Mouse (Mus musculus) brain, adult 2 months (tissue): ENCODE data around the gene Gpr132.
A peak's percentile ranks its signal among the peaks of the same experiment; 100 is the strongest.

Experiments used
- DNase-seq: peaks from one replicate; pipeline ENCODE4 v3.0.0; 2011; ENCODE audit warnings: low read depth, low spot score

The Gpr132 gene

DNA sequence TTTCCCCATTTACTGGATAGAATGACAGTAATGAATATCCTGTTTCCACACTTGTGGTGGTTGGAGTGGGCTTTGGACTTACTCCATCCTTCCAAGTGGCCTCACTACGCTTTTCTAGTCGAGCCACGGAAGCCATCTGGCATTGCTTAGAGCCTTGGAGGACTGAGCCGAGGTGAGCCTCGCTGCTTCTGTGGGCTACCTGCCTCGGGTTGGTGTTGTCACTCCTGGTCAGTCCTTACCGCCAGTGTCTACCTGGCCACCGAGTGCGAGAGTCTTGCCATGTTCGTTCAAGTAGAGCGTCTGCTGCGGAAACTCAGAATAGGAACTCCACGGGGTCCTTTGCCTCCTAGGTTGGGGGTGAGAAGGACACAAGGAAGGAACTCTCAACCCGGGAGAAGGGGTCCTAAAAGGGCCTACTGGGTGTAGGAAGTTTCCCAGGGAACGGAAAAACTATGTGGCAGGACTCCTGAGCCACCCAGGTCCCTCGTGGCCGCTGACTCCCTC, 9.1 kb upstream of the Gpr132 start:
- DNase-seq: no peak

DNA sequence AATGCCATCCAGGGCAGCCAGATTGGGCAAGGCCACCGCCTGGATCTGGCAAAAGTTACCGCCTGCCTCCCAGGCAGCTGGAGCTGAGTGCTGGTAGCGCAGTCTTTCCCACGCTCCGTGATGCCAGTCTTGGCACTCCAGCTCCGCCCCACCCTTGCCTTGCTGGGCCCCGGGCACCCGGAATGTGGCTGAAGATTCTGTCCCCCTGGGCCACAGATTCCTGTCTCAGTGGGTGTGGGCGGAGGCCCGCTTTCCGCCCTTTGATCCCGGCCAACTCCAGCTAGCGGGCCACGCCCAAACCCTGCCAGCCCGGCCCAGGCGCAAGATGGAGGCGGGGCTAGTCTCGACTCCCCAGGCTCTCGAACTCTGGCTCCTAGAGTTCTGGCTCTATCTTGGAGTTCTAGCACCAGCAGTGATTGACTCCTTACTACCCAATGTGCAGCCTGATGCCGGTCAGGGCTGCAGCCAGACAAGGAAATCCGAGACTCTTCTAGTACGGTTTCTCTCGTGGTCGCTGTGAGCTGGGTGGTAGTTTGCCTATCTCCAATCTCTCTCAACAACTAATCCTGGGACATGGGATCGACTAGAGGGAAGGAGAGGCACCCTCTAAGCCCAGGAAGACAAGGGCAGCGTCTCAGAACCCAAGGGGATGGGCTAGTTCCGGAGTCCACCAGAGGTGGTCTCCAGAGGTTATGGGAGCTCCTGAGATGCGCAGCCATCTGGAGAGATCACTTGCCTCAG, 8.5 kb upstream of the Gpr132 start:
- peak; percentile 43 for DNase-seq

DNA sequence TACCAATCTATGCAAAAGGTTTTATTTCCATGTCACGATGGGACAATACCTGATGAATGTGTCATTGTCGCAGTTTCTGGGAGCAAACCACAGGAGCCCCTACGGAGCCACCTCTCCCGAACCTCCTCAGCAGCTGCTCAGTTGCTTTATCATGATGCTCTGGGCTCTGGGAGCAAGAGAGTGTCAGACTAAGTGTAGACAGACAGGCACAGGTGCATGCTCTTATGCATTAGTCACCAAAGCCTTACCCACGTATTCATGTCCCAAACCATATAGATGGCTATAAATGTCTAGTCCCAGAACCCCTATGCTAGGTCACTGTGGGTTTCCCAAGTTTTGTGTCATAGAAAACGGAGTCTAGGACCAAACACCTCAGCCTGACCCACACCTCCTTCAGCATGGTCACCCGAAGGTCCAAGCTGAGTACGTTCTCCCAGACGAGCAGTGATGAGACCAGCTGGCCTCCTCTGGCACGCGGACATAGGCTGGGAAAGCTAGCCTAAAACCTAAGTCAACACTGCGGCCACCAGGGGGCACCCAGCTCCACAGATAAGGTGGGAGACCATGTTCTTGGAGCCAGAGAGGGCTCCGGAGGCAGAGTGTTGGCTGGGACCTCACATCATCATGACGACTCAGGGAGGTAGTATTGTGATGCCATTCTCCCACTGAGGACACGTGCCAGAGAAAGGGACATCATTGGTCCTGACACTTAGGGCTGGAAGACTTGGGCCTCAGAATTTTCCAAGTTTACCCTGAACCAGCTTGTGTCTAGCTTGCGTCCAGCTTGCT, 7.4 kb upstream of the Gpr132 start:
- DNase-seq: peak; percentile 92

DNA sequence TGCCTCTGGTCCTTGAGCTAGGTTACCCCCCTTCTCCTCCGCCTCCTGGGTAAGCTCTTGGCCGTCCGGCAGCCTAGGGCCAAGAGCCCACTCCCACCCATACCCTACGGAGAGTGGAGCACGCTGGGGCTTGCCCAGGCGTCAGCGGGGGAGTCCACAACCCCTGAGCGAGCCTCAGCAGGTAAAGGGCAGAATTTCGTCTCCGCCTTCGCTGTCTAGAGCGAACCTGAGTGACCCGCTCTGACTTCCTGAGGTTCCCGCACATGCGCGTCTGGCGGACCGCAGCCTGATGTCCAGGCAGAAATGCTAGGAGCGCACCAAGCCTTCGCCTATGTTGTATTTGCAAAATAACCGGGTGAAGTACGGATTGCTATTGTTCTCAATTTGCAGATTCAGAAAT, 6.2 kb upstream of the Gpr132 start:
- no peak for DNase-seq

DNA sequence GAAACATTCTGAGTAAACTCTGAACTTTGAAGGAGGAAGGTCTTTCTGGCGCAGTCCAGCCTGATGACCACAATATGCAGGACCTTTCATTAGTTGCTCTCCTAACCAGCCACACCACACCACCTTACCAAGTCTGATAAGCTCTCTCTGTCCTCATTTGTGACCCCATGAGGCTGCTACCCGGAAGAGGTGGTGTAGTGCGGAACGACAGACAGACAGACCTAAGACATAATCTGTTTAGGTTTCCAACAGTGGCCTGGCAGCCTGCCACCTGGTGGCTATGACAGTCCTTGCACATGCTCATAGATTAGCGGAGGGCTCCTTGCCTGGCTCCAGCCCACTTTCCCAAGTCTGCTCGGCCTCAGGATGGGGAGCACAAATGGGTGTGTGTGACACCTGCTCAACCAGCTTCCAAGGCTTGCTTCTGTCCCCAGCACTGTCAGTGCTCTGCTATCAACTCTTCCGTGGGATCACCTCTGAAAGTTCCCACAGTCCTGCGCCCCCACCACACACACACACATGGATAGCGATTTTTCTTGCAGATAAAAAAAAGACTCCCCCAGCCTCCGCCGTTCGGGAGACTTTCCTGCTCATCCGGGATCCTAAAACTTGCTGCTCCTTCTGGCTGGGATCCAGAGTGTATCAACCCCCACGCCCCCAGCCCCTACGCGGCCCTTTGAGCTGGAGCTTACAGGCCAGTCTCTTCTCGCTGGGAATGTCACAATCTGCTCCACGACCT, 5.6 kb upstream of the Gpr132 start:
- peak; percentile 71 for DNase-seq

DNA sequence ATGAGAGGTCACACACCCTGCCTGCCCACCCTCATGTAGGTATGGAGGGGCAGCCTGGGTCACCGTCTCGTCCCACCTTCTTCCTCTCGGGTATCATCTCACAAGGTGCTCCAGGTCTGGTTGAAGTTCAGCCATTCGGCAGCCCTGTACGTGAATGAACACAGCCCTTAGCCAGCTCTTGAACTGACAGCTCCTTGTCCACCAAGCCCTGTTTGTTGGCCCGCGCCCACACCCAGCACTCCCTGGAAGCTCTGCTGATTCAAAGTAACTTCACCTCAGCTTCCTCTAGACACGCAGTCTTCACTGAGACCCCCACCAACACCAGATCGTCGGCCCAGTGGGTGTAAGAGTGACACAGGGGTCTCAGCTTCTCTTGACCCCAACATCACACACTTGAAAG, 5.0 kb upstream of the Gpr132 start:
- no peak for DNase-seq

DNA sequence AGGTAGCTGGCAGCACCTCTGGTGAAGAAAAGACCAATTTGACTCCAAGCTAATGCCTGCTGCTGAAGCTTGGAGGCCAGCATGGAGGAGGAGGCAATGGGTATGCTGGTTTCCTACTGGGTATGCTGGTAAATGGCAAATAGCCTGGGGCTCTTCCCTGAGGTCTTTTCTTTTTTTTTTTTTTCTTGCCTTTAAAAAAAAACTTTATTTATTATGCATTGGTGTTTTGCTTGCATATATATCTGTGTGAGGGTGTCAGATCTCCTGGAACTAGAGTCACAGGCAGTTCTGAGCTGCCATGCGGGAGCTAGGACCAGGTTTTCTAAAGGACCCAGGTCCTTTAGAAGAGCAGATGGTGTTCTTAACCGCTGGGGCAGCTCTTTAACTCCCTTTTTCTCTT, 3.2 kb upstream of the Gpr132 start:
- no peak for DNase-seq

DNA sequence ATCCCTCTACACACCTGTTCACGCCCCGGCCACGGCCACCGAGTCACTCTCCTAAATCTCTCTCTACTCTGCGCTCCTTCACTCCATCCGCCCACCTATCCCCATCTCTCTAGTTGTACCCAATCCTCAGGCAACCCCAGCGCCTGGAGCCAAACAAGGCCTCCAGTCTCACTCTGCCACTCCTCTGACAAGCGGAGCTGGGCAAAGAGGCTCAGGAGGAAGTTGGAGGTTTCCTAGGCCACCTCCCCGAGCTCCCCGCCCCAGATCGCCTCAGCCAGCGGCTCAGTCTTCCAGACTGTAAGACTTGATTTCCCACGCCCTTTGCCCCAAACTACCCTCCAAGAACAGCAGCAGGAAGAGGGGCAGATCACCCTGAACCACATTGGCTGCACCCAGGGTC, 2.7 kb upstream of the Gpr132 start:
- DNase-seq: no peak

DNA sequence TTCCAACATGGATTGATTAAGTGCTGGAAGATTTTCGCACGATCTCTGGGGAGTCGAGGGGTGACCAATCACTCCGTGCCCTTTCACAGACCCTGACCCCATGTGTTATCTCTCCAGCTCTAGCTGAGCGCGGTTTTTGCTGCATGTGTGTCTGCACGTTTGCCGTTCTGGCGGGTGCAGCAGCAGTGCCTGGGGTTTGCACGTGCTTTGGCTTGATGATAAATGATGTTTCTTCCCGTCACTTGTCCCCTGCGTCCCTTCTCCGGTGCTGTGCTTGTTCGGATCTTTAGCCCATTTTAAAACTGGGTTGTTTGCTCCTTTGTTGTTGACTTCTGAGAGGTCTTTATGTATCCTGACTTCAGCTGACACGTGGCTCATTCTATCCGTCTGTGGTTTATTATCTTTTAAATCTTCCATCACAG, 1.8 kb upstream of the Gpr132 start:
- DNase-seq: no peak

DNA sequence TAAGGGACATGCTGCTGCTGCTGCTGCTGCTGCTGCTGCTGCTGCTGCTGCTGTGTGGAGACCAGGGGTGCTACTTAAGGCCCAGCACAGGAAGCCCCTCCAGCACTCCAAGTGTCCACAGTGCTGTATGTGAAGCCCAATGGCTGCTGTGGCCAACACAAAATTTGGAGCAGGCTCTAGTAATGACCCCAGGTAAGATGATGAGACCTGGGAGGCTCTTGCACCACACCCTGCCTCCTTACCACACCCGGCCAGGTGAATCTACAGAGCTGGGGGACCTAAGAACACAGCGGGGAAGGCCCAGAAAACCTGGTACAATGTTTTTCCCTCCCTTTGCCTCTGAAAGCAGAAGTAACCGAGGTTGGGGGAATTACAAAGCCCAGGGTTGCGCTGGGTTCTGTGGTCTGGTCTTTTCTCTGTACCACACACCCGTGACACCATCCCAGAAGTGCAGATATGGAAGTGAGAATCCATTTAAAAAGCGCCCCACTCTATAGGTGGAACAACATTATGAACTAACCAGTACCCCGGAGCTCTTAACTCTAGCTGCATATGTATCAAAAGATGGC, 838 bp downstream of the Gpr132 start:
- DNase-seq: no peak

DNA sequence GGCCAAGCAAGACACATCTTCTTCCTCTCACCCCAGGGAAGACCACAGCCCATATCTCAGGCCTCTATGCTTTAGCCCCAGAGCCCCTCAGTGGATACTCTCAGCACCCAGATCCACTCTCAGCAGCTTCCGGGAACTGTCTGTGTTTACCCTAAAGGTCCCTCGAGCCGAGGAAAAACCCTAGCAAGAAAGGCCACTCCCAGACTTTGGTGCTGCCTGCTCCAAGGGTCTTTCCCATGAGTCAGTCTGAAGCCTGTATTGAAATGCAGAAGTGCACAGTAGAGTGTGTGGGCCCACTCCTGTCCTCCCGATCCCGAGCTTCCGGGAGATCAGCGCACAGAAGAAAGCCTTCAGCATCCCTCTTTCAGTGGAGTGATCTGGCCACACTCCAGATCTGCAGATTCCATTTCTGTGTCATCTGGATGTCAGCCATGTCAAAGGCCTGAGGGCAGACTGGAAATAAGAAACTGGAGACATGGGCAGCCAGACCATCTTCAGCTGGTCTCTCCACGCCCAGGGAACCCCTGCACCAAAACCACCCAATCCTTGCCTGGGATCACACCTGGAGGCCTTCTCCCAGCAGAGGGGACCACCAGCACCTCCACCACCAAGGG, 1.5 kb downstream of the Gpr132 start:
- DNase-seq: peak; percentile 40

DNA sequence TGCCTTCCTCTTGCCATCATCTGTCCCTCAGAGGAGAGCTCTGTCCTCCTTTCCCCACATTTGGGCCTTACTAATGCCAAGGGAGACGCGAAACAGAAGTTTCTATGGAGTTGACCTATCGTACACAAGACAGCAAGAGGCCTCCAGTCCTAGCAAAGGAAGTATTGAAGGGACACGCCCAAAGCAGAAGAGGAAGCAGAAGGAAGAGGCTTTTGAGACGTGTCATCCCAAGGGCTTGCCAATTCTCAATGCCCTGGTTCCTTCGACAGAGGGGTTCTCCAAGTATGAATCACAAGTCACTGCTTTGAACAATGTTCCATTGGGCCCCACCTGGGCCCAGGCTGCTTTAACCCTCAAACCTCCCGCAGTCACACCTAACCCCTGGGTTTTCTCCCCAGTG, 3.2 kb downstream of the Gpr132 start:
- no peak for DNase-seq

DNA sequence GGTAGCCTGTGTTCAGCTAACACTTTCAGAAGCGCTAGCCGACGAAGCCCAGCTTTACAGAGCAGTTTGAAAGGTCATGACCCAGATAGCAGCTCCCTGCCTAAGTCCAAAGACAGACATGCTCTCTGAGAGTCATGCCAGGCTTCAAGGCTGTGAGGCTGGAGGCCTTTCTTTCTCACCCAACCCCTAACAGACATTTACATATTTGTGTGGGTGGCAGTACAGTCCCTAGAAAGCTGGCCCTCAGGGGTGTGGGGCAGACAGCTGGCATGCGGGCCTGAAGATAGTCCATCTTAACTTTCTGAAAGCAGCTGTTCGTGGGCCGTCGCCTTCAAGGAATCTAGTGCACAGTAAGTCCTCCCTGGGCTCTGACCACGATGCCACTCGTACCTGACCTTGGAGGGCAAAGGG, 6.1 kb downstream of the Gpr132 start:
- DNase-seq: no peak

DNA sequence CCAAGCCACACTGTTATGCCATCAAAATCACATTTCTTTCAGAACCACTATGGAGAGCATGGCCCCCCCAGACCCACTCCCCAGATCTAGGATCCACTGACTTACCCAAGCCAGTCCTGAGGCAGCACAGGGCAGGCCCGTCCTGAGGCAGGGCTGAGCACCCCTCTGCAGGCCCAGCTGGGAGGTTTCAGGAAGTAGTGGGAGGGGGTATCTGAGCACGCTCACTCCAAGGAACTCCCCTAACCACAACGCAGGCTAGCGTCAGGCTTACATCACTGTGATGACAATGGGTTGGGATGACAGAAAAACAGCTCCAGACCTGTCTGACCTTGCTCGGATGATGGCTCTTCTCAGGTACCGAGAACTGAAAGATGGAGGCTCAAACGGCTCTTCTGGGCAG, 7.3 kb downstream of the Gpr132 start:
- no peak for DNase-seq

DNA sequence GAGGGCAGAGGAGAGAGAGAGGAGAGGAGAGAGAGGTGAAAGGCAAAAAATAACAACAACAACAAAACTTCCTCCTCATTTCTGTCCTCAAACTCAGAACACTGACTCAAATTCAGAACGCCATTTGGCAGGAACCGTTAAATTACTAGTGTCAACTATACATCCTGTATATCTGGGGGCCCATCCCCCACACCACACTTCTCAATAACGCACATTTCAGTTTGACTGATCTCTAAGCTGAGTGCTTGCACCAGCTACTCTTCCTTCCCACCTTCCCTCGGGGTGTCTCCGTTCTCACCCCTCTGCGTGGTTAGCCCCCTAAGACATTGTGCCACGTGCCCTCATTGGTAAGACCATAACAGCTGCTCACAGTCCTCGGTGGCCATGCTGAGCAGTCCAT, 8.1 kb downstream of the Gpr132 start:
- DNase-seq: no peak

DNA sequence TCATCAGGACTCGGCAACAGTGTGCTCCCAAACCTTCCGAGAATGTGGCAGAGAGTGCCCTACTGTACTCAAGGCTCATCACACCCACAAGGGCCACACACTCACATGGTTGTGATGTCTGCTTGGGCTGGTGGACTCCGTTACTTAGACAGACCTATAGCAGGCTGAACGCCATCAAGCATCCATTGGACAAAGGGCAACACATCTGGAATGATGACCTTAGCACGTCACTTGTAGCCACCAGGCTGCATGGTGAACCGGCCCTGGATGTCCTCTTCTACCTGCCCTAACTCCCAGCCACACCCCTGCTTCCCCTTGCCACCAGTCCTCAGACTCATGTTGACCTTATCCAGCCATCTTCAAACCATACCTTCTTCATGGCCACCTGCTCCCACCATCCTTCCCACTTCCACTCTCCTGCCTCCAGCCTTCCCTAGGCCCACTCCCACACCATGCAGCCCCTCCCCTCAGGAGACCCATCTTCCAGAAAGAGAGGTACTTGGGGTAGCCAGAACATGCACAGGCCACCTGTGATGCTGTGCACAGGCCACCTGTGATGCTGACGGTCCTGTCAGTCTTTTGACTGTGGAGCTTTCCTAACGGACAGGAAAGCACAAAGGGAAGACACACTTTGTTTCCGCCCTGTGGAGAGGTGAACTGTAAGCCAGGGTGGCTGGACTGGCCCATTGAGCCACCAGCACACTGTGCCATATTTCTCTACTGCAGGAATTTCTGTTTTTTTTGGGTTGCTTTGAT, 9.3 kb downstream of the Gpr132 start:
- no peak for DNase-seq

DNA sequence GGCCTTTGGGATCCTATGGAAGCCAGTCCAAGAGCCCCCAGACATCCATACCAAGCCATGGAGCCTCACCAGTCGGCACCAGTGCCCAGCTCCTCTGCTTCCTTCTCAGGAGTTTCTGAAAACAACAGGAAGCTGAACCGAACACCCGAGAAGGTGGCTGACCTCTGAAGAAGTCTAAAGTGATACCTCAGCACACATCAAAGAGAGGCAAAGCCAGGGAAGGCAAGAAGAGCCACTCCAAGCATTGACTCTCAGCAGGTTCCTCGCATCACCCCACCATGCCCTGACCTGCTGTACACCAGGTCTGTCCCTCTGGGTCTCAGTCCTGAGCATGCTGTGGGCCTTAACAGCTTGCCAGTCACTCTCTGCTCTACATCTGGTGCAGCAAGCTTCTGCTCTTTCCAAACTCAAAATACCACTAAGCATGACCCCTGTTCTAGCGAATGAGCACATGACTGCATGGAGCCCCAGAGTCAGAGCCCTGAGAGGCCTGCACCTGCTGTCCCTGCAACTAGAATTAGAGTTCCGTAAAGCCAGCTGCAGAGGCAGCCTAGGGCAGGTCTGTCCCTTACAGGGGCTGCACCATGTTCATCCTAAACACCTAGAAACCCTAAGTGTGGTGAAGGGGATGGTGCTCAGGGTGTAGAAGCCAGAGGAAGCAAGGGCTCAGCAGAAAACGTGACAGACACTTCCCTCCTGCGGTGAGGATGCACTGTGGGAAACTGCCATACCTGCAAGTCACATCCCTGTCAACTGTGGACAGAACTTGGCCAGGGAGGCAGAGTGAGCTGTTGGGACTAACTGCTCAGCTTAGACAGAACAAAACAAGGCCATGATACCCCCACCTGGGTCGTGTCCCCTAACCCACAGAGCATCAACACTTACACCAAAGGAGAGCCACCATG, 10.8 kb downstream of the Gpr132 start:
- DNase-seq: no peak

DNA sequence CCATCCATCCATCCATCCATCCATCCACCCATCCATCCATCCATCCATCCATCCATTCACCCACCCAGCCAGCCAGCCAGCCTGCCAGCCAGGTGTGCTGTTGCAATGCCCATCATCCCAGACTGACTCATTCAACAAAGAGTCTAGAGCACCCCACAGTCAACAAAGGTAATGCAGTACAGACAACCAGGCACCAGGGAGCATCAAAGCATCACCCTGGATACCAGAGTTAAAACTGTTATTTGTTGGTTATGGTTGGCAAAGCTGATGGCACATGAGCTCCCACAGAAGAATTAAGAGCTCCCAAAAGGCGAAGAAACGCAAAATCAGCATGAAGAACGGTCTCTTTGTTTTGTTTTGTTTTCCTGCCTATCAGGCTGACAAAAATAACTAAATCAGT, 11.7 kb downstream of the Gpr132 start:
- no peak for DNase-seq

DNA sequence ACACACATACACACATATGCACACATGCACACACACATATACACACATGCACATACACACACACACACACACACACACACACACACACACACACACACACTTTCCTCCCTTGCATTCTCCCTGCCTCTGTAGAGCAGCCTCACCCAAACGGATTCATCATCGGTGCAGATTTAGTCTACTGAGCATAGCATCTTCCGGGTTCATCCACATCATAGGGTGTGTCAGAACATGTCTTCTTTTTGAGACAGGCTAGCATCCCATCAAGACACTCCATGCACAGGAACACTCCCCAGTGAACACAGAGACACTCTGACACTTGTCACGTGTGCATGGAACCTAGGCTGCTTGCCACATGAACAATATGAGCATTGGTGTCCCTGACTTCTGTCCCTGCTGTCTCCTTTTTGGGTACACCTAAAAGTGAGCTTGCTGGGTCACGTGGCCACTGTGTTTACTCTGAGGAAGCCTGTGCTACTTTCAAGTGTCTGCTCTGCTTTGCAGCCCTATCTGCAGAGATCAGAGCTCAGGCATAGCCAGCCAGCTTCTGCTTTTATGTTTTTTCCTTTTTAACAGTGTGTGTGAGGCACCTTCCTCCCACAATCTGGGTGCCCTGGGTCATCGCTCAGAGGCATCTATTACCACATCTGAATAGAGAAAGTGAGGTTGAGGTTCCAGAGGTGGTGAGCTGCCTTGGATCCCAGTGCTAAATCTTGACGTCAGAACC, 13.3 kb downstream of the Gpr132 start:
- peak; percentile 36 for DNase-seq
